Mouse (Mus musculus): Measurements from ENCODE around the gene Hnf1b. TPM values are rescaled to one million over a fixed set of nuclear protein-coding genes. Genes with fewer than 3 reads are reported as not detected.

Hnf1b gene
- total RNA-seq, 2 experiments from 2014 or later, result not detected

DNA sequence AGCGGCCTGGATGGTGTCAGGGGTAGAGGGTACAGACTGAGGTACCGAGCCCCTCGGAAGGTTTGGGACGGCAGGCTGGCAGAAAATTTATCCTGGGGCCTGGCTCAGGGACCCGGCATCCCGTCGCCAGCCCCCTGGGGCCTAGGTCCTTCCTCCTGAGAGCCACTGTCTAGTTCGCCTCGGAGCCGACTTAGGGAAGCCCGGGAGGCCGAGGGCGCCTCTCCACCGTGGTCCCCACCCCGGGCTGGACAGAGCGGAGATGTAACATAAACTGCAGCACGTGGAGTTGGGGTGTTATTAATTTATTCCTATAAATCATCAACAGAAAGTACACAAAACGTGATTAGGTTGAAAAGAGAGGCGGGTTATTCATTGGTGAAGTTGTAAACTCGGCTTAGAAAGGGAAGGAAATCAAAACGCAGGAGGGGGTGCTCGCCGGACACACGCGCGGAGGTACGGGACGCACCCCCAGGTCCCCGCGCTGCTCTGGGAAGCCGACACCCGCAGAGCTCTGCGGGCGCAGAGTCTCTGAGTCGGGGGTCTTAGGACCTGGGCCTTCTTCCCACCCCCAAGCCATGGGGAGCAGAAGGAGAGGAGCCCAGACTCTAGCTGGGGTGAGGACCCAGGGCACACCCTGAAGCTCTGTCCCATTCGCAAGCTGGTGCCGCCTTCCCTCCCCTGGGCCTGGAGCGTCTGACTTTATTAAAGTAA lies 2.8 kb downstream of the Hnf1b start:
- ATAC-seq (replicated peaks; ENCODE audit: poor library complexity), result no peak

DNA sequence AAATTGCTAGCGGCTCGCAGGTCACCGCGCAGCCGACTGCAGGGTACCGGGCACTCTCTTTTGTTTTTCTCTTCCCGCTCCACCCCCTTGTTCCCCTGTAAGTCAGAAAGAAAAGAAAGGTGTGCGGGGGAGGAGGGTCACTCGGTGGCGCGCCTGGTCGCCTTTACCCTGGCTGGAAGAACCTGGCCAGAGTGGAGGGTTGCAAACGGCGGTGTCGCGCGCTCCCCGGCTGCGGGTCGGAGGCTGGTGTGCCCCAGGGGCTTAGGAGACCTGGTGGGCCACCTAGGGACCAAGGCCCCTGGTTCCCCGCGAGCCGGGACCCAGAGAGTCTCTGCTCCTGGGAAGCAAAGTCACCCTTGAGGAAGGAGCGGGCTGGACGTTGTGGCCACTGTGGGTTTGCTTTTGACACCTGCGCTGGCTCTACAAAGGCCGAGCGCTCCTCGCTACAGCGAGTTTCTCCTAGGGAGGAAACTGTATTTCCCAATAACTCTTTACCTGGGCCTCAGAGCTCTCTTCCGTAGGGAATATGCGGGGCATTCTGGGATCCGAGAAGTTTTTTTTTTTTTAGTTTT lies 3.4 kb downstream of the Hnf1b start:
- ATAC-seq (replicated peaks; ENCODE audit: poor library complexity), result no peak

DNA sequence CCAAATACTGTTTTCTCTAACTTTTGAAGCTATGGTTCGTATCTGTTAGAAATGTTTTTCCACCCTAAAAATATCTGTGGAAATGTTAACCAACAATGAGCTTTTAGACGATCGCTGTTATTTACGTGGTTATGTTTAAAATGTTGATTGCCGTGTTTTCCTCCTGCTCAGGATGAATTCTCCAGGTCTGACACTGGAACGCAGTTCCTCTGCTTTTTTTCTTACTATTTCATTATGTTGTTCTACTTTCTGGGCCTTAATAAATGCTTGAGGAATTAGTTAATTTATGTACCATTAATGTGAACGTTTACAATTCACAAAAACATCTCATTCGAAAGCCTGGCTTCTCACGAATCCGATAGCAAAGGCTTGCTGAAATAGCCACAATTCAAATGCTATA lies 4.2 kb downstream of the Hnf1b start:
- no peak for ATAC-seq (replicated peaks; ENCODE audit: poor library complexity)

DNA sequence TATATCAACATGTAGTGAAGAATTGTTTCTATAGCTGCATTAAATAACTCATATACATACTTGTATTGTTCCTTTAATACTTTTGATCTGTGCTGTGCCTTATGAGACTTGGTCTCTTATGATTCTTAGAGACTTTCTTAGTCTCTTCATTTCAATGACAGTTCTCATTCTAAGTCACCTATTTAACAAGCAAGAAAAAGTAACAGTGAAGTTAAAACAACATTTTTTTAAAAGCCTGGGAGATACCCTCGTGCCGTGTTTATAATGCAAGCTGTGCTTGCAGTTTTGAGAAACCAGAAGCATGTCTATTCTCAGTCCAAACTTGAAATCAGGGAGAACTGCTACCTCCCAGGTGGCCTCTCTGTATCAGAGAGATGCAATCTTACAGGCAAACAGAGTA lies 4.8 kb downstream of the Hnf1b start:
- no peak for ATAC-seq (replicated peaks; ENCODE audit: poor library complexity)

DNA sequence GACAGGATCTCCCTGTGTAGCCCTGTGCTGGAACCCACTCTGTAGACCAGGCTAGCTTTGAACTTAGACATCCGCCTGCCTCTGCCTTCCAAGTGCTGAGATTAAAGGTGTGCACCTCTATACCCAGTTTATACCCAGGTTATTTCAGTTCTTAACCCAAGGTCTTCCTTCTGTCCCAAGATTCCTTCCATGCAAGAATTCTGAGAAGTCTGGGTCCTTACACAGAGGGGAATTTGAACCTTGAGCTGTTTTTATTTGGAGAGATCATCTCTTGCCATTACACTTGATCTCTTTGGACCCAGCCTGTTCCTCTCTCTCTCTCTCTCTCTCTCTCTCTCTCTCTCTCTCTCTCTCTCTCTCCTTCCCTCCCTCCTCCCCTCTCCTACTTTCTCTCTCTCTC lies 7.4 kb downstream of the Hnf1b start:
- ATAC-seq (replicated peaks; ENCODE audit: poor library complexity), result no peak

DNA sequence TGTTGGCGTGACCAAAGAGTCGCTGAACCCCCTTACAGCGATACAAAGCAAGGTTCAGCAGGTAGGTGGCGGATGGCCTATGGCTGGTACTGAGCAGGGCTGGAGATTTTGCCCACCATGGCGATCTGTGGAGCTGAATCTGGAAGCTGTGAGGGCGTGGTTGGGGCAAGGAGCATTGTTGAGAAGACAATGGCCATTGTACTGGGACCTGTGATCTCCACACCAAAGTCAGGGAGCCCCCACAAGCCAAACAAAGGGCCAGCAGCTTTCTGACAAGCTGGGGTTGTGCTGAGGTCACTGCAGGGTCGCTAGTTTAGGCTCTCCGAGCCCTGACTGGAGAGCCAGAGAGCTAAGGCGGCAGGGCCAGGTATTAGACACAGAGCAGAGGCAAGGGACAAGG lies 15.4 kb downstream of the Hnf1b start:
- ATAC-seq (replicated peaks; ENCODE audit: poor library complexity), result no peak

DNA sequence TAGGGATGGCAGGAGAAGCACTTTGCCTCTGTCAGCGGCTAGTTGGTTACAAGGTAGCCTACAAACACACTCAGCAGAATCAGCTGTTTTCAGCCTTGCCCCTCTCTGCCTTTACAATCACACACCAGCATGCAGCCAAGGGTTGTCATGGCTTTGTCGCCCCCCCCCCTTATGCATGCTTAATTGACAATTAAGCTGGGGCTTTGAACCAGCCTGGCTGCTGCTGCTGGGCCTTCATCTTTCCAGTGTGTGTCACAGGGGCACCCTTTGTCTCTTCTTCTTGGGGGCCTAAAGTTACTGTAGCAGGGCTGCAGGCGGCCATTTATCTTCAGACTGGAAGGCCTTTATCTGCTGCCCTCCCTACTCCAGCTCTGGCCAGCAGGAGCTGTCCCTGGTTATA lies 17.7 kb downstream of the Hnf1b start:
- ATAC-seq (replicated peaks; ENCODE audit: poor library complexity), result no peak

DNA sequence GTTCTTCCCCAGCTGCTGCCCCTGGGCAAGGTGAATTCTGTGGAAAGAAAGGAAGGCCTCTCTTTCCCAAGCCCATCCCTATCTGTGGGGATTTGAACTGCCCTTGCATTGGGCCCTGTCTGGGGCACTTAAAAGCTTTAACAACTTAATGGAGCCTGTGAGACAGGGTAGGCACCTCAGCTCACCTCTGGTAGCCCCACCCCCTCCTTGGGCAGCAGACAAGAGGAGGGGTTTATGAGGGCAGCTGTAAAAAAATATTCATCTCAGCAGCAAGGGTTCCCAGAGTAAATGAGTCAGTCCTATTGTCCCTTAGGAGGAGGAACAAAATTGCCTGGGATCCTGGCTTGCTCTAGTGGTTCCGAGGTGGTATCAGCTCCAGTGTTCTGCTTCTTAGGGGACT lies 19.3 kb downstream of the Hnf1b start:
- no peak for ATAC-seq (replicated peaks; ENCODE audit: poor library complexity)

DNA sequence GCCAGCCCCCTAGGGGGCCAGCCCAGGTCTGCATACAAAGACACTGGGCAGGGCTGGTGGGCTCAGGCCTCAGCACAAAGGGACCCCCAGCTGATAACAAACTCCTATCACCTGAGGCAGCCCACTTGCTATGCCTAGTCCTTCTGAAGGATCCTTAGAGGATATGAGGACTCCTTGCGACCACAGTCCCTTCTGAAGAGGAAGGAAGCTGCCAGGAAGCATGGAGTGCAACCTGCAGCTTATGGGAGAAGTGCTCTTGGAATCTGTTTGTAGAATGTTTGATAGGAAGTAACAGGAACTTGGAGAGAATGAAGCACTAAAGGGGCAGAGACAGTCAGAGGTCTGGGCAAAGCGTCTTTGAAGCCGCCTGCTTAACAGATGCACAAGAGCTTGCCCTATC lies 19.8 kb downstream of the Hnf1b start:
- ATAC-seq (replicated peaks; ENCODE audit: poor library complexity), result no peak

DNA sequence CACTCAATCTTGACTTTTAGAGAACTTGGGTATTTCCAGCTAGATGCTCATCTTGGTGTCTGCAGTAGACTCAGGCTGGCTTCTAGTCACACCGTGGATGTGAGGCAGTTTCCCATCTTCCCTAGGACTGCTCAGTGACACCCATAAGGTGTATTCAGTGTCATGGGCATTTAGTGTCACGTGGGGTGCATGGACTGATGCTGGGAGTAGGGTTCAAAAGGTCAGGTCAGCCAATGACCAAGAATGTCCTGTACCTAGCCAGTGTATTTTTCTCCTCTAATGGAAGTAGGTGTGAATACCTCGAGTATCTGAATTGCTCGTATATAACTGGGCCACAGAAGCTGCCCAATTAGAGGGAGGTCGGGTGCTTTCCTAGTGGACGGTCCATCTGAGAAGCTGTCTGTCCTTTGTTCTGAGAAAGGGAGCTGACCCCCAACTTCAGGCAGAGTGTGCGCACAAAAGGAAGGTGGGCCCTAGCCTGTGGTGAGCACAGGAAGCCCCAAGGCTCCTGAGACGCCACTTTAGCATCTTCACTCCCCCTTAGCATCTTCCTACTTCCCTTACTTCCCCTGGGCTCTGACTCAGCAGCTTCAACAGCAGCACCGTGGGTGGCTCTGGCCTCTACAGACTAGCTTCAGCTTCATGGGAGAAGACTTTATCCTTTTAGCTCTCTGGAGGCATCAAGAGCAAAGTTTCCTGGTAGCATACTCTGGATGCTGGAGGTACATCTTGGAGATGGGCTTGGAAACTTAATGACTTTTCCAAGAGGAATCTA lies 22.1 kb downstream of the Hnf1b start:
- ATAC-seq (replicated peaks; ENCODE audit: poor library complexity), result peak; percentile 55; the same call in 1 of the 2 replicates

DNA sequence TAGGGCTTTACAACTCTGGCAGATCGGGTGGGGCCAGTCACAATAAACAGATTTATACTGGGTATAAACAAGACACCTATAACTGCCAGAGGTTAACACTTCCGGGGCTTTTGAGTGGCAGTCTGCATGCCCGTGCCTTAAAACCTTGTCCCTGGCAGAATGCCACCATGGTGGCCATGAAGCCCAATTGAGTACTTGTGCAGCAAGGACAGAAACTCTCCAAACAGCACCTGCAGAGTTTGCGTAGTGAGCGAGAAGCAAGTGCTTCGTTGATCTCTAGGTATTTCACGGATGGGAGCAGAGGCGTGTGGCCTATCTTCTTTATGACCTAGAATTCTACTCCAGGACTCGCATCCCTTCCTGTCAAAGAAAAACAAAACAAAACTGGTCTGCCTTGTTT lies 23.6 kb downstream of the Hnf1b start:
- ATAC-seq (replicated peaks; ENCODE audit: poor library complexity), result no peak

DNA sequence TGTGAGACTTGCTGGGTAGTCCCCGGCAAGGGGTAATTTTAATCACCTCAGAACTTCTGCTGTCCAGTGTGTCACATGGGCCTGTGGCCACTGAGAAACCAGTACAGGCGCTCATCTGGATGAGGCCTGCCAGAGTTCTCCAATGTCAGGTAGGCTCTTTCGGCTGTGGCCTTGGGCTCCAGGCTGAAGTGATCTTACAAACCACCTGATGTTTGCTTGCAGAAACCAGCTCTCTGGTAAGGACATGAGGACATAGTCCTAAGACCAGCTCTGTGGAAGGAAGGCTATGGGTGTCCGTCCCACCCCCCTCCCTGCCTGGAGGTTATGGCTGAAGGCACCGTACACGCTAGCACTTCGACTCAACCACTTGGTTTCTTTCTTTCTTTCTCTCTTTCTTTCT lies 26.8 kb downstream of the Hnf1b start:
- no peak for ATAC-seq (replicated peaks; ENCODE audit: poor library complexity)

DNA sequence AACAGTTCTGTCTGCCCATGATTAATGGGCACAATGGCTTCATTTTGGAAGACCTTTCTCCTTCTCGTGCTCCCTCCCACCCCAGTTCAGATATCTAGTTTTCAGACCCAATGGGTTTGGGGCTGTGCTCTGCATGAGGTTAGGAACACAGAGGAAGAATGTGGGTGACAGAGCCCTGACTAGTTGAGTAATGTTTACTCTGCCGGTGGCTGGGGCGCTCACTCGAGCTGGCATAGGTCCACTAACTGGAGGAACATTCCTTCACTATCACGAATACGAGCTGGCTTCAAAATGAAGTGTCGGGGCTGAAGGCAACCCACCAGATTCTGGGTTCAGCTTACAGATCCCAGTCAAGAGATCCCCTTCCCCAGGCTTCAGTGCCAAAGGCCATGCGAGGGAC lies 27.9 kb downstream of the Hnf1b start:
- no peak for ATAC-seq (replicated peaks; ENCODE audit: poor library complexity)

DNA sequence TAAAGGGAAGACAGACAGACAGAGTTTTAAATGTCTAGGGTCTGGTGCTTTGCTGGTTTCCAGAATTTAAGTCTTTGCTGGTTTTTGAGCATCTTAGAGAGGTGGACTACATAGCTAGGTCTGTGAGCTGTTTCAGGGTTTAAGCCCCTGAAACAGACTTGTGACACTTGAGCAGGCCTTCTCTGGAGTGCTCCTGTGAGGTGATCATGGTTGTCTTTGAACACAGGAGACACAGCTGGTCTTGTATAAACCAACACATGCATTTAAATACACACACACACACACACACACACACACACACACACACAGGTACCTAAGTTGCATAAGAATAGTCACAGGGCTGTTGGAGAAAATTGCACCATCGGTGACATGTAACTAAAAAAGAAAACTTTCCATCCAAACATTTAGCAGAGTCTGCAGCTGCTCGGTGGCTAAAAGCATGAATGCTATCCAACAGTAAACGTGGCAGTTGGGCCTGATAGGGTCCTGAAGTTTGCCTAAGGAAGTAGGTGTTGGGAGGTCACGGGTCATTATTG lies 28.6 kb downstream of the Hnf1b start:
- ATAC-seq (replicated peaks; ENCODE audit: poor library complexity), result no peak

DNA sequence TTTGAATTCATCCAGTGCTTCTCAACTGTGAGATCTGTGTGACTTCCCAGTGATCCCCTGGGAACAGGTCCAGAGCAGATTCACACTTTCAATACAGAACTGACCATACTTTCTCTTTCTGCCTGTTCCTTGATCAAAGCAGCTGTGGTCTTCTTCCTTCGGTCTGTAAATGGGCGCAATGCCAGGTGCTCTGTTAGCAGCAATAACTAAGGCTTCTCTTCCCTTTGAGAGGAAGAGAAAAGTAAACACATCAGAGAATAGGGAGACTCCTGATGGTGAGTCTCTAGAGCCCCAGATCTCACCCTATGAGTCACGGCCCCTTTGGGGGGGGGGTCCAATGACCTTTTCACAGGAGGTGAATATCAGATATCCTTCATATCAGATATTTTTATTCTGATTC lies 29.3 kb downstream of the Hnf1b start:
- ATAC-seq (replicated peaks; ENCODE audit: poor library complexity), result no peak

DNA sequence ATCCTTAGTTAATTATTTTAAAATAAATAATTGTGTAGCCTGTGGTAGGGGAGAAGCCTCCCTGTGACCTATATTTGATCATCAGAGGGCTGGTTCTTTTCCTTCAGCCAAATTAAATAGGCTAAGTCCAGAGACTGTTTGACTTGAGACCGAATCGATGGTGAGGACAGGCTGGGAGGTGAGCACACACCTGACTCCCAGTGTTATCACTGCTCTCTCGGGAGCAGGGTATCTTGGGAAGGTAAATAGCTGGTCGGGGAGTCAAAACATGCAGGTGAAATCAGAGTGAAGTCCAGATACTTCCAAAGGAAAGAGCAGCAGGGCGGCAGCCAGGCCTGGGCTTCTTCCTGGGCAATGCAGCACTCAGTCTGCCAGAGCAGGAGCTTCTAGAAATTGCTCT lies 31.6 kb downstream of the Hnf1b start:
- no peak for ATAC-seq (replicated peaks; ENCODE audit: poor library complexity)

DNA sequence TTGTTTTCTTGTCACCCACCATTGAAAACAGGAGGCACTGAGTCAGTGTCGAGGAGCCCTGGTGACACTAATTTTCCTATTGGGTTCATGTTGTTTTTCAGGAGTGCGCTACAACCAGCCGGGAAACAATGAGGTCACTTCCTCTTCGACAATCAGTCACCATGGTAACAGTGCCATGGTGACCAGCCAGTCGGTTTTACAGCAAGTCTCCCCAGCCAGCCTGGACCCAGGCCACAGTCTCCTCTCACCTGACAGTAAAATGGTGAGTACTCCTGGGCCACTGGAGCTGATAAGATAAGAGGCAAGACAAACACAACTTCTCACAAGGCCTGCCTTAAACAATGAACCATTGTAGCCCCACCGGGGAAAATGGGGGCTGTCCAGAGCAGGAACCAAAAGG lies 32.7 kb downstream of the Hnf1b start:
- ATAC-seq (replicated peaks; ENCODE audit: poor library complexity), result no peak

DNA sequence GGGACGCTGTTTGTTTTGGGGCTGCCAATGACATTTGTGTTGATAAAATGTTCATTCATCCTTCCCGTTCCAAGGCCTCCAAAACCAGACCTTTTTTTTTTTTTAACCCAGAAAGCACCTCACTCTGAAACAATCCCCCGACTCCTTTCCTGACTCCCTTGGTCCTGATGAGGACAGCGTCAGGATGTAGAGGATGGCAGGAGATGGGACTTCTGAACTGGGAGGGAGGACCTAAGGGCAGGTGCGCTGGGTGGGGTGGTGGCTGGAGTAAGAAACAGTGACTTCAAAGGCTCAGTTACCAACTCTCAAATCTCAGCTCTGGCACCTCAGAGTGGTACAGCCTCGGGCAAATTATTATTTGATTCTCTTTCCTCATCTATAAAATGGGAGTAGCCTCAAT lies 33.2 kb downstream of the Hnf1b start:
- ATAC-seq (replicated peaks; ENCODE audit: poor library complexity), result no peak

DNA sequence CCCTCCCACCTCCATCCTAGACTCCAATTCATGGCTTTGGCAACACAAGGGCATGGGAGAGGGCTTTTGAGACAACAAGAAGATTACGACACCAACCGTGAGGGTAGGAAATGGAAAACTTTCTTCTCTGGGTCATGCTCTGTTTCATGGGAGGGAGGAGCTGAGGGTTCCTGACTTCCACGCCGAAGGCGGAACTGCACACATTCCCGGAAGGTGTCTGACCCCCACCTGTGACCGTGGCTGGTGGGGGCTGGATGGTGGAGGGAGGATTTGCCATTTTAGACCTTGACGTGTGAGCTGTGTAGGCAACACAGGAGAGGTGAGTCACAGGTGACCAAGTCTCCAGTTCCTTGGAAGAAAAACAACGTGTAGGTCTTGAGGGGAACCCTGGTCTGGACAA lies 33.9 kb downstream of the Hnf1b start:
- no peak for ATAC-seq (replicated peaks; ENCODE audit: poor library complexity)

DNA sequence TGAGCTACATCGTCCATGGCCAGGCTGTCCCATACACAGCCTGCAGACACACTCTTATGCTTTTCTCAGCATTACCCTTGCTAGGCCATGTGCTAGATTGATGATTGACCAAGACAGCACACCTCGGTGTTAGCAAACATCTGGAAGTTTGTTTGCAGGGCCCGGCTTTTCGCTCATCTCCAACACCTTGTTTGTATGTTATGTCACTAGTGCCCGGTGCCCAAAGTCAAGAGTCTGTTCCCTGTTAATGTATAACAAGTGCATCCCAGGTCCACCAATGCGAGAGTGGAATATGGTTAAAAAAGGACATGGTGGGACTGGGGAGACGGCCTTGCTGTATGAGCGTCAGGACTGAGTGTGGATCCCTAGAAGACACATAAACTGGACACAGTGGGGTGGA lies 35.3 kb downstream of the Hnf1b start:
- no peak for ATAC-seq (replicated peaks; ENCODE audit: poor library complexity)

DNA sequence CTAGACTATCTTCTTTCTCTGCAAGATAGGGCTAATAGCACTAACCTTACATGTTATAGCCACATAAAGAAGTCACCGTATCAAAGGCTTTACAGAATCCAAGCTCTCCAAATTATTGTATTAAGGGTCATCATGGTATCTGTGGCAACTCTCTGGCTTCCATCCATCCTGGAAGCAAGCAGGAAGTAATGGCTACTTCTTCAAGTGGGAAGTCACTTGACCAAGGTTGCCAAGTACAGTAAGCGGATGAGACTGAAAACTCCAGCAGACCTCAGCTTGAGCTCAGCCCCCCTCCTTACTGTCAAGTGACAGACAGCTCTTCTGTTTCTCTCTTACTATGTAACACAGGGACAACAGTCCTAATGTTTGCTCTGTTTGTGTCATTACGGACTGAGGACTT lies 36.9 kb downstream of the Hnf1b start:
- ATAC-seq (replicated peaks; ENCODE audit: poor library complexity), result no peak

DNA sequence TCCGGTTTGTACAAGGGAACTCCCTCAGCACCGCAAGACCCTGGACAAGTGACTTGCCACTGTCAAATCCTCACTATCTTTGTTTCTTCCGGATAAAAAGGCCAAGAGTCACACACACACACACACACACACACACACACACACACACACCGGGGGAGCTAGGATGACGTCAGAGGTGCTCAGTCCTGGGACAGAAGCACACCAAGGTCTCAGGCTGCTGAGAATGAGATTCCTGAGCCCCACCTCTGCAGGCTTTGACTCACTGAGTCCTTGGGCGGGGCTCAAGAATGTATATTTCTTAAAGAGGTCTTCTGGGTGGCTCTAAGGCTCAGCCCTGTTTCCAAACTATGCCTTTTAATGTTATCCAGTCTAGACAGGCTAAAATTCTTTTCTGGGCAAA lies 41.5 kb downstream of the Hnf1b start:
- no peak for ATAC-seq (replicated peaks; ENCODE audit: poor library complexity)

All from megakaryocyte progenitor cell, adult 5-6 weeks (primary cell).